Mouse (Mus musculus) hindbrain, embryonic 13.5 days (tissue): ENCODE data around the gene Zfr. TPM values are rescaled to one million over a fixed set of nuclear protein-coding genes. Genes with fewer than 3 reads are reported as not detected.
"Not testable (repeated sequence)": the region's sequence is repeated elsewhere in the genome, so short reads cannot be mapped to it uniquely, and the experiment has no call there.

Experiments used
- ATAC-seq: fragments of 200-750 bp; cut with Nextera tagmentation; 2 replicates; pipeline ENCODE4 v1.8.0; 2017; ENCODE audit warnings: moderate TSS enrichment; ENCODE audit not compliant: low FRiP score
- H3K27ac ChIP-seq: fragments of 300-500 bp; sonication (generic); 2 replicates; pipeline ENCODE4 v1.5.1; 2015; ENCODE audit warnings: inconsistent platforms, mild to moderate bottlenecking, moderate library complexity
- H3K27me3 ChIP-seq: fragments of 300-500 bp; sonication (generic); 2 replicates; pipeline ENCODE4 v1.6.1; 2015; ENCODE audit warnings: mild to moderate bottlenecking, inconsistent platforms
- H3K36me3 ChIP-seq: fragments of 300-500 bp; sonication (generic); 2 replicates; pipeline ENCODE4 v1.6.1; 2015; ENCODE audit warnings: mild to moderate bottlenecking, inconsistent platforms
- H3K4me1 ChIP-seq: fragments of 300-500 bp; sonication (generic); replicated peaks from 2 replicates; pipeline ENCODE4 v1.6.1; 2015; ENCODE audit warnings: inconsistent platforms
- H3K4me2 ChIP-seq: fragments of 300-500 bp; sonication (generic); 2 replicates; pipeline ENCODE4 v1.6.1; 2015; ENCODE audit warnings: inconsistent platforms, mild to moderate bottlenecking, moderate library complexity
- H3K4me3 ChIP-seq: fragments of 300-500 bp; sonication (generic); 2 replicates; pipeline ENCODE4 v1.5.1; 2015; ENCODE audit warnings: mild to moderate bottlenecking, inconsistent platforms
- H3K9ac ChIP-seq: fragments of 300-500 bp; sonication (generic); 2 replicates; pipeline ENCODE4 v1.6.1; 2015; ENCODE audit warnings: mild to moderate bottlenecking, inconsistent platforms
- H3K9me3 ChIP-seq: fragments of 300-500 bp; sonication (generic); 2 replicates; pipeline ENCODE4 v1.6.1; 2016; ENCODE audit warnings: inconsistent platforms
- WGBS: fragments of 180-500 bp; shearing (Covaris S2); methylation state at CpG from one replicate; pipeline ENCODE4 v1.1.7; 2015; 5-methylcytosine and 5-hydroxymethylcytosine counted together
- polyA plus RNA-seq: library from polyadenylated mRNA; unstranded; fragments of >200 nt; fragmentation: Nextera tagmentation; extraction: Ambion mirVana; gene quantifications from 2 replicates; pipeline ENCODE4 v1.2.1, GENCODE M21; 2015

The Zfr gene
- polyA plus RNA-seq, 1 experiment from 2014 or later = 147 TPM

DNA sequence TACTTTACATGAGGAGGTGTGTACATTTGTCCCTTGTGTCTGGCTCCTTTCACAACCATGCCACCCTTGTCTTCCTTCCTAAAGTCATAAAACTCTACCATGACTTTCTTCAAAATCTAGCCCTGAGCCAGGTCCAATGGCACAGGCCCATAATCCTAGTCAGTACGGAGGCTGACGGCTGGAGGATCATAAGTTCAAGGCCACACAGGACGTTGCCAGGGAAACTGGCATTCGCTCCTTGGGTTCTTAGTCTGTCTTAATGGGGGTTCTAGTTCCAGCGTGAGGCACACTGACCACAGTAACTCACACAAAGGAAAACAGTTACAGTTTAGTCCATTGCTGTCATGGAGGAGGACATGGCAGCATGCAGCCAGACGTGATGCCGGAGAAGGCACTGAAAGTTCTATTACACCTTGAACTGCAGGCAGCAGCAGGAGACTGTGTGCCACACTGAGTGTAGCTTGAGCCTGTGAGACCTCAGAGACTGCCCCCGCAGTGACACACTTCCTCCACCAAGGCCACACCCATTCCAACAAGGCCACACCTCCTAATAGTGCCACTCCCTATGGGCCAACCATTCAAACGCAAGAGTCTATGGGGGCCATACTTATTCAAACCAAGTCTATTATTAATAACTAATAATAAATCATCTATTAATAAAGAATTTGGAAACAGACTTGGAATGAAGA is 26.5 kb upstream of the Zfr start:
- H3K4me3 ChIP-seq = no peak overlapping the region
- H3K36me3 ChIP-seq = no peaks in the 10 kb centered on the region
- ATAC-seq = no peak
- no peaks in the 10 kb centered on the region for H3K9me3 ChIP-seq
- H3K27ac ChIP-seq = no peak overlapping the region
- H3K9ac ChIP-seq = no peak overlapping the region
- 89% methylated on average over 9 of the region's 9 CpGs for WGBS
- H3K27me3 ChIP-seq = no peaks in the 10 kb centered on the region
- no peak overlapping the region for H3K4me2 ChIP-seq
- H3K4me1 ChIP-seq = peaks cover 18% of the 10 kb centered on the region

DNA sequence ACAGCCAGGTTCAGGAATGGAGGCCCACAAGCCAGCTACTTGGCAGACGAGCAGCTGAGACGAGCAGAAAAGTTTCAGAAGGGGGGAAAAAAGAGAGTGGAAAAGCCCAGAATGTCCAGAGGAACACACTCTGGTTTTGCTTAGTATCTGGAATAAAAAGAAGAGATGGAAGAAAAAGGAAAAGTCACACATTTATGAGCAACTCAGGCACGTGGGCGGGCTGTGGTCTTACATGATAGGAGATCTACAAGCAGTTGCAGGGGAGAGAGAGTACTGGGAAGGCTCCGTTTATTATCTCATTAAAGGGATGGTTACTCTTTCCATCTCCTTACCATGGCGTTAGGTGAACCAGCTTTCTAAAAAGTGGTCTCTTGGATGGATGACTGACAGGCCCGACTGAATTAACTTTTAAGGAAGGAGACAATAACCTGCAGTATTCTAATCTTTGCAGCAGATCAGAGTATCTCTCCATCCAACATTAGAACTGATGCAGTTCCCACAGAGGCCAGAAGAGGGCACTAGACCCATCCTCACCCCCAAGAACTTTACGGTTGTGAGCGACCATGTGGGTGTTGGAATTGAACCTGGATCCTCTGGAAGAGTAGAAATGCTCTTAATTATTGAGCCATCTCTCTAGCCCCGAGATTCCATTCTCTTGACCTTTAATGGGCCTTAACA is 25.7 kb upstream of the Zfr start:
- Histone ChIP-seq H3K27me3 (no peaks in the 10 kb centered on the region), H3K36me3 (no peaks in the 10 kb centered on the region), H3K9me3 (no peaks in the 10 kb centered on the region), H3K27ac (no peak overlapping the region), H3K4me3 (no peak overlapping the region), H3K4me1 (peaks cover 18% of the 10 kb centered on the region), H3K4me2 (no peak overlapping the region), H3K9ac (no peak overlapping the region)
- WGBS = 67% methylated on average over 10 of the region's 10 CpGs
- ATAC-seq = no peak

DNA sequence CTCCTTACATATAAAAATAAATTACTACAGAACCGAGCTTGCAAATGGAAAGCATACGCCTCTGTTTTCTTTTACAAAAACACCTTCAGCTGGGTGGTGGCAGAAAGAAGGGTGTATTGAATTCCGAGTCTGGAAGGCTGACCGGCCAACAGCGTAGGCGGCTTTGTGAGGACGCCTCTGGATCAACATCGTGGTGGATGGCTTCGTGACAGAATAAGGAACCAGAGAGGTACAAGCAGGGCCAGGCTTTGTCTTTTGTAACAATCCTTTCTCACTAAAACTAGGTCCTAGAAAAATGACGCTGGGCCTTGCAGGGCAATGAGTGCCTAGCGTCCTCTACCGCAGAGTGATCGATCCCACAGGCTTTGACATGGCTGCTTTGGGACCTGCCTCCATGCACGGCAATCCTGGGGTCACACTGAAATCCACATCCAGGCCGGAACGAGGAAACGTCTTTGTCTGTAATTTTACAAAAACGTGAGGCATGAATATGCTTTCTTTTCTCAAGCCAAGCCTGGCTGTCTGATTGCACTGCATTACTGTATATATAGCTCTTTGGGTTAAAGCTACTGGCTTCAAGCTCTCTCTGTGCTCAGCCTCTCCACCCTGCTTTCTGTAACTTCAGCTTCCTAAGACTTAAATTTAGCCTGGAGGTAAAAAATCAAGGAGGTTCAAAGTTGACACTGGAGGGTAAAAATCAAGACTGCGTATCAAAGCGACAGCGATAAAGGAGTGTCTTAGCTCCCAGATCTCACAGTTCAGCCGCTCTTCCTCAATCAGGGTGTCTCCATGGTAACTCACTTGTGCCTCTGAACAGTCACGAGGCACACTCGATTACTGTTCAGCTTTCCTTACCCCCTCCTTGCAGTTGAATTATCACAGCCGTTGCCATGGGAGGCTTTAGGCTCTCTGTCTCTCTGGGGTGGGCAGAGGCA is 24.3 kb upstream of the Zfr start:
- H3K36me3 ChIP-seq = no peaks in the 10 kb centered on the region
- H3K4me1 ChIP-seq = peaks cover 18% of the 10 kb centered on the region
- peak overlapping the region; percentile 91 for H3K27ac ChIP-seq
- H3K4me3 ChIP-seq = no peak overlapping the region
- no peak overlapping the region for H3K9ac ChIP-seq
- H3K27me3 ChIP-seq = no peaks in the 10 kb centered on the region
- ATAC-seq = peak; percentile 96
- no peaks in the 10 kb centered on the region for H3K9me3 ChIP-seq
- 47% methylated on average over 25 of the region's 25 CpGs for WGBS
- H3K4me2 ChIP-seq = peak overlapping the region; percentile 41

DNA sequence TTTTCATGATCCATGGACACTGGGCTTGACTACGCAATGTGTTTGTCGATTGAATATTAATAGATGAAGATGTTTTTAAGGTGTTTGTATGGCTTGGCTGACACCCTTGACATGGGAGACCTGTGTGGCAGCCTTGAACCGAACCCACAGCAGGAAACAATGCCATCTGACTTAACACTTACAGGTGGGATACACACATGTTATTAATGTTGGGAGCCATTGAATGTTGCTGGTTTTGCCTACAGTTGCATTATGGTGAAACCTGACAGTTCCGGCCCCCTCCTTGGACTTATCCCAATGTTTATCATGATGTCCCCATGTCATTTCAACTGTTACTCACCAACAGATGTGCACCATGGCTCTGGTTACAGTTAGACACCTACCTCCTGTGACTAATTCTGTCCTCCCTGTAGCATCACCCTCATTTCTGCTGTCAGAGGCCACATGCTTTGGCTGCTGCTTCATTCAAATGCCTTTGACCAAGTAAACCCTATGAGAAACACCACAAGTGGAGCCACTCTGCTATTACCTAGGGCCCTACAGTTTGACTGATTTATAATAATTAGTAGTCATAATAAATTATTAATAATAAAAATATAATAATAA is 23.6 kb upstream of the Zfr start:
- Histone ChIP-seq H3K9ac (no peak overlapping the region), H3K27ac (peak overlapping the region; percentile 91), H3K9me3 (no peaks in the 10 kb centered on the region), H3K4me3 (no peak overlapping the region), H3K36me3 (no peaks in the 10 kb centered on the region), H3K27me3 (no peaks in the 10 kb centered on the region), H3K4me2 (peak overlapping the region; percentile 41), H3K4me1 (peaks cover 18% of the 10 kb centered on the region)
- peak; percentile 37 for ATAC-seq
- 51% methylated on average over 4 of the region's 4 CpGs for WGBS

DNA sequence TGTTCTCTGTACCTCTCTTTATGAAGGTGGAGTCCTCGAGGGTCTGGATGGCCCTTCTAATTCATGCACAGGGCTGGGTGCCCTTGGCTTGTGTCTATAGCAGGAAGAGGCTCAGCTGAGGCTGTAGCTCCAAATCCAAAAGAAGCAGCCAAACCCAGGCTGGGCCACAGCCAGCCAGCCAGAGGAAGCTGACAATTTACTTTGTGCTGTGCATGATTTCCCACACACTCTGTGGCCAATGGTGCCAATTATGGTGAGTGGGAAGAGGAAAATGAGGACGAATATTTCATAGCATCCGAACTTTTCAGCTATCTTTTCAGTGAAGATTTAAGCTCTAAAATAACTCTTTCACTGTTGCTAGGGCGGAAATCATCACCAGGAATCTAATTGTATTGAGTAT is 21.2 kb upstream of the Zfr start:
- peaks cover 18% of the 10 kb centered on the region for H3K4me1 ChIP-seq
- no peaks in the 10 kb centered on the region for H3K27me3 ChIP-seq
- no peak overlapping the region for H3K27ac ChIP-seq
- 88% methylated on average over 4 of the region's 4 CpGs for WGBS
- H3K9ac ChIP-seq = no peak overlapping the region
- H3K36me3 ChIP-seq = no peaks in the 10 kb centered on the region
- no peak overlapping the region for H3K4me2 ChIP-seq
- H3K4me3 ChIP-seq = no peak overlapping the region
- no peaks in the 10 kb centered on the region for H3K9me3 ChIP-seq
- no peak for ATAC-seq

DNA sequence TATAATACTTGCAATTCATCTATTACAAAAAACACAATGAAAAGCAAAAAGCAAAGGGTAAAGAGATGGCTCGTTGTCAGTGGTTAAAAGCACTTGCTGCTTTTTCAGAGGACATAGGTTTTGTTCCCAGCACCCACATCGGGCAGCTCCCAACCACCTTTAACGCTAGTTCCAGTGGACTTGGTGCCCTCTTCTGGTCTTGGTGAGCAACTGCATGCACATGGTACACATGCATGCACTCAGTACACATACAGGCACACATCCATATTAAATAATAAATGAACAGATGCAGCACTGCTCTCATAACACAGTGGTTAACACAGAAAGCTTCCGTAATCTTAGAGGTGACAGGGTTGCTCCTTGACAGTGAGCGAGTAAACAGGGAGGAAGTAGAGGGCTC is 20.3 kb upstream of the Zfr start:
- 94% methylated on average over 5 of the region's 5 CpGs for WGBS
- Histone ChIP-seq H3K27me3 (no peaks in the 10 kb centered on the region), H3K36me3 (no peaks in the 10 kb centered on the region), H3K4me2 (no peak overlapping the region), H3K4me3 (no peak overlapping the region), H3K4me1 (peaks cover 18% of the 10 kb centered on the region), H3K9ac (no peak overlapping the region), H3K27ac (0 out of 2 replicates have a peak overlapping the region, but pooled peaks have one; percentile 2), H3K9me3 (no peaks in the 10 kb centered on the region)
- no peak for ATAC-seq

DNA sequence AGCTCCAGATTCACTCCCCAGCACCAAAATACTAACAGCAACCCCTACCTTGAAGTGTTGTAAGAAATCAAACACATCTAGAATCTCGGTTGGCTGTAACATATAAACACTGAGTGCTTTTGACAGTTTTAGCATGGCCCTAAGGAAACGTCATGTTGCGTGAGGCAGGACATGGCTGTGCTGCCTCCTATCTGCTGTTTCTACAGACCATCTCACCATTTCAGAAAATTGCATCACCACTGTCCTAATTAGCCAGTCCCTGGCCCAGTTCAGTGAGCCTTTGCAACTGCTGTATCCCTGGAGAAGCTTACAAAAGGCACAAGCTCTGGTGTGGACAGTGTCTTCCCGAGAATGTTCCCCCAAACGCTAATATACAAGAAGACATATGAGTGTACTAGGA is 16.7 kb upstream of the Zfr start:
- no peaks in the 10 kb centered on the region for H3K36me3 ChIP-seq
- H3K4me1 ChIP-seq = no peaks in the 10 kb centered on the region
- no peaks in the 10 kb centered on the region for H3K9me3 ChIP-seq
- no peaks in the 10 kb centered on the region for H3K27me3 ChIP-seq
- ATAC-seq = no peak
- H3K4me3 ChIP-seq = no peak overlapping the region
- H3K9ac ChIP-seq = no peak overlapping the region
- 81% methylated on average over 5 of the region's 5 CpGs for WGBS
- no peak overlapping the region for H3K4me2 ChIP-seq
- no peak overlapping the region for H3K27ac ChIP-seq

DNA sequence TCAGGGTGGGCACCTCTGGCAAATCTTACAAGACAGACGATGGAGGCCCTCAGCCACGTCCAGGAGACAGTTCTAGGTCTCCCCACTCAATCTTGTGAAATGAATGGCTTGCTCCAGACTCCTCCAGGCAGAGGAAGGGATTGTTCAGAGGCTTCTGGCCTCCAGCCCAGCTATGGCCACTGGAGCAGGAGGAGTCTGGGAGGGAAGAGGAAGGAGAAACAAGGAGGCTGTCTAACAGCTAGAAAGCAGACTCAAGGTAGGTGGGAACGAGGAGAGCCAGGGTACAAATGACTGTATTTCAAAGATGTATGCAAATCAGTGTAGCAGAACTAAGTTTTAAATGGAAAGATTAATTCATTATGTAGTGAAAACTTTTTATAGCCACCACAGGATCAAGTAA is 13.9 kb upstream of the Zfr start:
- ATAC-seq = no peak
- Histone ChIP-seq H3K27ac (no peak overlapping the region), H3K36me3 (no peaks in the 10 kb centered on the region), H3K9me3 (no peaks in the 10 kb centered on the region; the same call in 1 of the 2 replicates), H3K9ac (no peak overlapping the region), H3K4me3 (no peak overlapping the region), H3K4me1 (no peaks in the 10 kb centered on the region), H3K4me2 (no peak overlapping the region), H3K27me3 (no peaks in the 10 kb centered on the region)
- 59% methylated on average over 3 of the region's 3 CpGs for WGBS

DNA sequence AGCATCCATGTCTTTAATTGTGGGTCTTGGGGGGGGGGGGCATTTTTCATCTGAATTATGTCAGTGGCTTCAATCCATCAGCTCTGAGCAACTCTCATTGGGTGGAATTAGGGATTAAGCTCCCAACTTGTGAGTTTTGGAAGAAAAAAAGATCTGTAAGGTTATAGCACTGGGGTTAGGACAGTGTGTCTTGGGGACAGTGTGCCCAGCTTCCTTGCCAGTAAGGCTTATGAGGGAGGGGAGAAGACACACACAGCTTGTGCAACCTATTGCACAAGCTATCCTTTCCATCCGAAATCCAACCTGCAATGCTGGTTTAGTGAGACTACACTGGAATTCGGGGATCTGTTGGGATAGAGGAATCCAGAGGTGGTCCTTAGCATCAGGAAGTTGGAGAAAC is 12.8 kb upstream of the Zfr start:
- 88% methylated on average over 2 of the region's 2 CpGs for WGBS
- H3K27ac ChIP-seq = no peak overlapping the region
- no peaks in the 10 kb centered on the region for H3K4me1 ChIP-seq

DNA sequence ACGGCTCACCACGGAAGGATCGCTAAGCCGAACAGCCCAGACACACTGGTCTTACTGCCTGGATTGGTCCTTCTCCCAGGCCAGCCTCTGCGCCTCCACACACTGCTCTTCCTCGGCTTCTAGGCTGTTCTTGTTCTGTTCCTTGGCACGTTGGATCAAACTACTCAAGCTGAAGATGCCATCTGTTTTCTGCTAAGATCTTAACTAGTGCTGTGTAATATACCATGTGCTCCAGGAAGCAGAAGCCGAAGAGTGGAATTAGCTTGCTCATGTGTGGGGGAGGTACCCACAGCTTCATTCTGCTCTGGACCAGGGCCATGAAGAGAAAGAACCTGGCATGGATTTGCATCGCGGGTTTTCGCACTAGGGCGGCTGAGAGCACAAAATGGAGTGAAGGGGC is 11.2 kb upstream of the Zfr start:
- Histone ChIP-seq H3K4me2 (no peak overlapping the region), H3K27me3 (no peaks in the 10 kb centered on the region), H3K9ac (no peak overlapping the region), H3K9me3 (no peaks in the 10 kb centered on the region; the same call in 1 of the 2 replicates), H3K4me1 (no peaks in the 10 kb centered on the region), H3K36me3 (no peaks in the 10 kb centered on the region), H3K27ac (no peak overlapping the region), H3K4me3 (no peak overlapping the region)
- ATAC-seq = no peak
- 93% methylated on average over 12 of the region's 12 CpGs for WGBS

More for the DNA sequence above, 12.8 kb upstream of the Zfr start:
- no peak overlapping the region for H3K9ac ChIP-seq
- ATAC-seq = no peak
- H3K4me2 ChIP-seq = no peak overlapping the region
- no peaks in the 10 kb centered on the region; the same call in 1 of the 2 replicates for H3K9me3 ChIP-seq
- H3K27me3 ChIP-seq = no peaks in the 10 kb centered on the region
- H3K4me3 ChIP-seq = no peak overlapping the region
- H3K36me3 ChIP-seq = no peaks in the 10 kb centered on the region

DNA sequence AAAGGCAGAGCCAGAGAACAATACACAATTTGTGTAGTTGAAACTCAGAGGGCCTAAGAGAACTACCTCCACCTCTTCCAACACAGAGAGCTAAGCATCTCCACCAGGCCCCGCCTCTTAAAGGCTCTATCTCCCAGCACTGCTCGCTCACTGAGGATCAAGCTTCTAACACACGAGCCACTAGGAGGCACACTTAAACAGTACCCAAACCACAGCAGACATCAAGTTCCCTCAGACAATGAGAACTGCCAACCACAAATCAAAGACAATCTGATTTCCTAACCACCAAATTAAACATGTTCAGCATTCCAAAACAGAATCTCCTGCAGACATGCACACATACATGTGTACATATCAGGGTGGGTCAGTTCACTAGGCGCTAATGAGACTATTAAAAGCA is 9.4 kb upstream of the Zfr start:
- H3K4me3 ChIP-seq = no peak overlapping the region
- no peak for ATAC-seq
- H3K27me3 ChIP-seq = no peaks in the 10 kb centered on the region
- H3K4me2 ChIP-seq = no peak overlapping the region
- H3K36me3 ChIP-seq = no peaks in the 10 kb centered on the region
- H3K4me1 ChIP-seq = no peaks in the 10 kb centered on the region
- no peak overlapping the region for H3K27ac ChIP-seq
- H3K9me3 ChIP-seq = no peaks in the 10 kb centered on the region; the same call in 1 of the 2 replicates
- H3K9ac ChIP-seq = no peak overlapping the region
- WGBS = 90% methylated on average over 4 of the region's 4 CpGs

DNA sequence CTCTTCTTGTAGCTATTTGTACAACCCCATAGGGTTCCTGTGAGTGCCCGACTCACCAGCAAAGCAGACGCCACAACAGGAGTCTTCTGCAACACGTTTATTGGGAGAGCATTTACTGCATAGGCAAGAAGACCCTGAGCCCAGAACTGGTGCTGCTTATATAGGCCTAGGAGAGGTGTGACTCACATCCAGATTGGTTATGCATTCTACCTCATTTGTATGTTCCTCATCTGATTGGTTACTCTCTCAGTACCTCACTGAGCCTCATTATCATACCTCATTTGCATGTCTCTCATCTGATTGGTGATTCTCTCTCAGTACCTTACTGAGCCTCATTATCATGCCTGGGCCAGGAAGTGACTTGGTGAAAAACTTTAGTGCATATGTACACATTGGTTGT is 8.7 kb upstream of the Zfr start:
- 82% methylated on average over 3 of the region's 3 CpGs for WGBS
- not testable (repeated sequence) for H3K27ac ChIP-seq, H3K36me3 ChIP-seq, ATAC-seq, H3K27me3 ChIP-seq, H3K9me3 ChIP-seq, H3K9ac ChIP-seq, H3K4me1 ChIP-seq, H3K4me3 ChIP-seq, H3K4me2 ChIP-seq
